Mouse (Mus musculus): ENCODE data around the gene N4bp2l2.
"Not testable (repeated sequence)": the region's sequence is repeated elsewhere in the genome, so short reads cannot be mapped to it uniquely, and the experiment has no call there.

GRCm38 (mm10) chr5:150706651-150707050, 40.7 kb upstream of the N4bp2l2 start:
- not testable (repeated sequence) for TF ChIP-seq CTCF (conservative IDR thresholded peaks at IDR 0.05; ENCODE audit: low read length); POU5F1 (IDR thresholded peaks at IDR 0.05; ENCODE audit: borderline replicate concordance, low read length)
